Mouse (Mus musculus) brain, embryonic 14.5 days (tissue): Measurements from ENCODE around the gene Pmepa1. TPM values are rescaled to one million over a fixed set of nuclear protein-coding genes. Genes with fewer than 3 reads are reported as not detected.

Source experiments
- DNase-seq: peaks from one replicate; pipeline ENCODE4 v3.0.0-alpha.2; 2011; ENCODE audit warnings: low read depth
- CTCF ChIP-seq: fragments of 200-500 bp; IDR thresholded peaks from 2 replicates; pipeline ENCODE4 v1.5.1; 2012; ENCODE audit warnings: inconsistent platforms, mild to moderate bottlenecking, moderate library complexity, borderline replicate concordance; ENCODE audit not compliant: insufficient read depth, insufficient read length; ENCODE audit errors: extremely low read depth
- POLR2A ChIP-seq: fragments of 200-500 bp; IDR thresholded peaks from 2 replicates; pipeline ENCODE4 v1.6.1; 2012; ENCODE audit warnings: mild to moderate bottlenecking, inconsistent platforms, borderline replicate concordance; ENCODE audit not compliant: poor library complexity, insufficient read depth, insufficient read length, severe bottlenecking; ENCODE audit errors: extremely low read depth
- polyA plus RNA-seq: library from polyadenylated mRNA; depleted of rRNA; stranded (reverse); fragments of >200 nt; gene quantifications from 2 replicates; pipeline ENCODE4 v1.2.3, GENCODE M21; 2012; rRNA removed

Gene Pmepa1
- polyA plus RNA-seq, 1 experiment = 31.7 TPM

GRCm38 (mm10) chr2:173177951-173178350, 98.4 kb downstream of the Pmepa1 start:
- TF ChIP-seq CTCF = no peak
- no peak for TF ChIP-seq POLR2A
- DNase-seq = no peak

GRCm38 (mm10) chr2:173177481-173177880, 98.9 kb downstream of the Pmepa1 start:
- TF ChIP-seq POLR2A = no peak
- no peak for TF ChIP-seq CTCF
- no peak for DNase-seq

GRCm38 (mm10) chr2:173175703-173176102, 100.6 kb downstream of the Pmepa1 start:
- no peak for DNase-seq

DNA sequence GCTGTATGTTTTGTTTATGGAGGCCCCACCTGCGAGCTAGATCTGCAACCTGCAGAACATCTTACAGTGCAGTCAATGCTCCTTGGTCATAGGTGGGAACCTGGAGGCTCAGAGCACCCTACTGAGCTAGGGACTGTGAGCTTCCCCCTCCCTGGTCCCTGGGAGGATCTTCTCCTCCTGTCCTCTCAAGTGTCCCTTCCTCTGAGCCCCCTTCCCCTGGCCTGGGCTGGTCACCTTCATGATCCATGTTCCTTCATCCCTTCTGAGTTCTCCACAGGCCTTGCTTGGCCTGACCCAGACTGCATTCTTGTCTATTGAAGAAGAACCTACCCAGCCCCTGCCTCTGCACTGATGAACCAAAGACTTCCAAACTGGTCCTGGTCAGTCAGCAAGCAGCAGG, 101.8 kb downstream of the Pmepa1 start:
- DNase-seq = no peak
- no peak for TF ChIP-seq POLR2A
- no peak for TF ChIP-seq CTCF

More at GRCm38 (mm10) chr2:173175703-173176102, 100.6 kb downstream of the Pmepa1 start:
- TF ChIP-seq CTCF = peak; percentile 15; the same call in 1 of the 2 replicates
- TF ChIP-seq POLR2A = no peak

Other genes with a start within 250 kb of the Pmepa1 start
- not detected in 2 replicates for gene Ctcfl, start 157.0 kb downstream of the Pmepa1 start, polyA plus RNA-seq
- gene Pck1, start 123.5 kb downstream of the Pmepa1 start, polyA plus RNA-seq = not detected in 2 replicates
- 0.18 and 0.40 TPM in 2 replicates for gene Zbp1, start 57.6 kb downstream of the Pmepa1 start, polyA plus RNA-seq
- gene 1700021F07Rik, start 246.1 kb upstream of the Pmepa1 start, polyA plus RNA-seq = not detected in 2 replicates